Mouse (Mus musculus) layer of hippocampus, postnatal 14 days (tissue): ENCODE data around the gene 6430571L13Rik. TPM values are rescaled to one million over a fixed set of nuclear protein-coding genes. Genes with fewer than 3 reads are reported as not detected.

Source experiments
- DNase-seq, 2 experiments: peaks; one replicate each; pipeline ENCODE4 v3.0.0; 2021 to 2022; ENCODE audit warnings: low spot score in 2 of 2, mixed read lengths in 1 of 2
- total RNA-seq, 2 experiments: library from RNA; stranded (reverse); gene quantifications; 2 replicates each; pipeline ENCODE4 v1.2.3; 2021

Gene 6430571L13Rik
- total RNA-seq, 2 experiments from 2014 or later, result 2.6 to 2.9 TPM

DNA sequence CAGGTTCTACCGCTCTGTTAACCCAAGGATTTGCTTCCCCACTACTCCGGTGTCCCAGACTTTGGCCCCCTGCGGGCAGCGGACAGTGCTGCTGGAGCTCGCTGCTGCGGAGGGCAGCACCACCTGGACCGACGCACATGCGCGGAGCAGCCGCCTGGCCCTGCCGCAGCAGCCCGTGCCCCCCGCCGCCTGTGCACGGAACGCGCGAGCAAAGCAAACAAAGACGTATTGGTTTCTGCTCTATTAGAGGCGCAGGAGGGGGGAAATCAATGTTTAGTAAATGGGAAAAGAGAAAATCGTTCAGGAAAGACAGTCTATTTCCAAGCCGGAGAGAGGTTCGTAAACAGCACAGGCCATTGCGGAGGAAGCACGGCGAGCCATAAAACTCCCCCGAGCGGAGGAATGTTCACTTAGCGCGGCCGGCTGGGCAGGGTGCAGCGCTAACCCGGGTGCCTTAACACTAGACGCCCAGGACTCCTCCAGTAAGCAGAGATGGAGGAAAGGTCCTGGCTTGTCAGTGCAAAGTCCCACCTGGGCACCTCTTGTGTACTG is 37.6 kb downstream of the 6430571L13Rik start:
- DNase-seq, result no peak

GRCm38 (mm10) chr9:107381723-107382122 is 41.3 kb downstream of the 6430571L13Rik start:
- no peak for DNase-seq

DNA sequence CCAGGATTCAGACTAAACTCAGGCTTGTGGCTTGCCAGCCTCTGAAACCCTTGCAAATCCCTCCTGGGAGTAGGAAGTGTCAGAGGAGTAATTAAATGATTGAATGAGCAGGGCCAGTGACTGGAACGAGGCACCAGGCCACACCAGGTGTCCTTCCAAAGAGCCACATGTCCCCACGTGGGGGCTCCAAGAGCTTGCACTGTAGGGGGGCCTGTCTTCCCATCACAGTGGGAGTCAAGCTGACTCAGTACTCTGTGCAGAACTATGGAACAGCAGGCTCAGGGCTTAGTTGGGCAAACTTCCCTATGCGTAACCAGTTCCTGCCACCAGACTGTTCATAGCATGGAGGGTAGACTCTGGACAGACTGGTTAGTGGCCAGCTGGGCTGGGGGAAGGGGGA is 44.0 kb downstream of the 6430571L13Rik start:
- peak in 1 of 2 experiments; percentile 47 for DNase-seq

- no peak for DNase-seq
These were observed 46.3 kb downstream of the 6430571L13Rik start for GRCm38 (mm10) chr9:107386722-107387121.

- DNase-seq, result peak in 1 of 2 experiments; percentile 44
These were observed 47.3 kb downstream of the 6430571L13Rik start for GRCm38 (mm10) chr9:107387708-107388107.

DNA sequence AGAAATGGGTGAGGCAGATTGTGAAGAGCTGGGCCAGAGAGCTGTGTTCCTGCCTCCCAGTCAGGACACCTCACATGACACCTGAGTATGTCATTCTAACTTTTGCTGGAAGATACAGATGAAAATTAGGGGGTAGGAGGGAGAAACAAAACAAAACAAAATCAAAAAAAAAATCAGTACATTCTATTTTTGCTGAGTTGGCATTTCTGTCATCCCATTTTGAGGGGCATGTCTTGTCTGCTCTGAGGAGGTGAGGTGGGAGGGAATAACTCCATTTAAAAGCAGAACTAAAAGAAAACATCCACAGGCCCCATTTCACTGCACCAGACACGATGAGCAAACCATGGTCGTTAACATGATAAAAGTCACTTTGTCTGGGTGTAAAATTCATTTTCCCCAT is 47.9 kb downstream of the 6430571L13Rik start:
- DNase-seq, result no peak

DNA sequence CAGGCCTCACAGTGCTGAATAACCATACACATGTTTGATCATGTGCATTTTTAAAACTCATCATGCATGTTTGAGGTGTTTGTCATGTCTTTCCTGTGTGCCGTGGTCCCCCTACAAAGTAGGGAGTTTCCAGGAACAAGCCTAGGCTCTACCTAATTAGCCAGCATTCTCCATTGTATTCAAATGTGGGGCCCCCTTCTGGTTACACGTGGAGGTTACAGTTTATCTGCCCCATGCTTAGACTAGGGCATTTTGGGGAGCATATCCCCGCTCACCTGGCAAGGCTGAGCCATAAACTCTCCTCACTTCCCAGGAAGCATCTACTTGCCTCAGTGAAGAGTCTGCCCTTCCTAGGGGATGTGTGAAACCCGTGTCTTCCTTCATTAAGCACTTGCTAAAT is 56.0 kb downstream of the 6430571L13Rik start:
- no peak for DNase-seq

GRCm38 (mm10) chr9:107398968-107399367 is 58.6 kb downstream of the 6430571L13Rik start:
- DNase-seq, result no peak

GRCm38 (mm10) chr9:107399491-107399971 is 59.1 kb downstream of the 6430571L13Rik start, which contains the start of gene Cacna2d2:
Cacna2d2 (plus strand) TSS chr9:107399612.
- peak; percentile 14 to 32 for DNase-seq

- no peak for DNase-seq
These were observed 59.7 kb downstream of the 6430571L13Rik start for GRCm38 (mm10) chr9:107400060-107400511.

DNA sequence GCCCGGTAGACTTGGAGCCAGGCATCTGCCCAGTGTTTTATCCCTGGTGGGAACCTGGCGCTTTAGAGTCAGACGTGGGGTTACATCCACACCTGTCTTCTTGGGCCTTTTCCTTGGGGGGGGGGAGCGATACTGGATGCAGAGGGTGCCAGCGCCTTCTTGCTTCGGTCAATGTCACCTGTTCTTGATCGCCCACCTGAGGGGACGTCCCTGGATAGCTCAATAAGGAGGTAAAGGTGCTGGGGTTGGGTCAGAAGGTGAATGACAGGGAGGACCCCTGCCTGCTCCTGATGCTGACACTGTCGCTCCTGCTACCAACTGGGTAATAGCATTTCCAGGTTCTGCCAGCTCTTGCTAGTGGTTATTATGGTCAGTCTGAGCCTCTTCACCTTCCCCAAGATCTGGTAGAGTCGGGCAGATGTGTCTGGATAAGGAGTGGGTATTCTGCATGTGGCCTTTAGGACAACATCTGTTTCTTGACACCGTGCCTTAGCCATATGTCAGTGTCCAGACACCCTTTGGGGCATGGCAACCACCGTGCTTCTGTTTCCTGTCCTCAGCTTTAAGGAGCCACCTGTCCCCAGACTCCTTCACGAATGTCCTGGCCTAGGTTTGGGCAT is 60.4 kb downstream of the 6430571L13Rik start:
- DNase-seq, result no peak

Other genes starting within 250 kb of the 6430571L13Rik start
- gene Dock3, start 108.7 kb upstream of the 6430571L13Rik start, total RNA-seq, result 10 to 100 TPM; 81.4 to 94.1 TPM
- 1 to 10 TPM; 2.0 to 3.1 TPM for gene Mapkapk3, start 50.7 kb upstream of the 6430571L13Rik start, total RNA-seq
- gene Cish, start 44.6 kb upstream of the 6430571L13Rik start, total RNA-seq, result 1 to 10 TPM; 3.3 to 3.4 TPM
- gene Hemk1, start 2.3 kb upstream of the 6430571L13Rik start, total RNA-seq, result 10 to 100 TPM; 16.1 to 18.5 TPM
- gene Cacna2d2, start 59.0 kb downstream of the 6430571L13Rik start, total RNA-seq, result 10 to 100 TPM; 19.5 to 24.2 TPM
- 10 to 100 TPM; 33.3 to 38.1 TPM for gene Tmem115, start 193.3 kb downstream of the 6430571L13Rik start, total RNA-seq
- gene Cyb561d2, start 201.6 kb downstream of the 6430571L13Rik start, total RNA-seq, result 10 to 100 TPM; 16.7 to 17.8 TPM
- 10 to 100 TPM; 28.7 to 34.5 TPM for gene Nprl2, start 201.6 kb downstream of the 6430571L13Rik start, total RNA-seq
- 1 to 10 TPM; 2.0 to 3.7 TPM for gene Zmynd10, start 206.7 kb downstream of the 6430571L13Rik start, total RNA-seq
- gene Rassf1, start 211.0 kb downstream of the 6430571L13Rik start, total RNA-seq, result 10 to 100 TPM; 14.5 to 16.0 TPM
- 10 to 100 TPM; 63.0 to 64.1 TPM for gene Tusc2, start 222.7 kb downstream of the 6430571L13Rik start, total RNA-seq
- 10 to 100 TPM; 14.6 to 16.8 TPM for gene Hyal2, start 227.3 kb downstream of the 6430571L13Rik start, total RNA-seq
- gene Hyal1, start 236.3 kb downstream of the 6430571L13Rik start, total RNA-seq, result 1 to 10 TPM; 4.8 to 6.3 TPM
- gene Naa80, start 238.3 kb downstream of the 6430571L13Rik start, total RNA-seq, result 10 to 100 TPM in 1 of 2 experiments, 1 to 10 TPM in 1; 9.5 to 10.0 TPM
- gene Hyal3, start 240.2 kb downstream of the 6430571L13Rik start, total RNA-seq, result 1 to 10 TPM in 1 of 2 experiments, under 1 TPM in 1; 0.95 to 1.5 TPM
- gene Ifrd2, start 247.0 kb downstream of the 6430571L13Rik start, total RNA-seq, result 10 to 100 TPM; 12.1 to 13.0 TPM